Mouse (Mus musculus): ENCODE results near the gene Kmt2b. TPM values are rescaled to one million over a fixed set of nuclear protein-coding genes. Genes with fewer than 3 reads are reported as not detected.

Gene Kmt2b
- 9.5 TPM for polyA plus RNA-seq (2014; fragmentation: Illumina TruSeq; extraction: RNeasy Lipid Tissue Mini Kit (QIAGEN cat#74804); ENCODE audit: low read depth, low replicate concordance)

DNA sequence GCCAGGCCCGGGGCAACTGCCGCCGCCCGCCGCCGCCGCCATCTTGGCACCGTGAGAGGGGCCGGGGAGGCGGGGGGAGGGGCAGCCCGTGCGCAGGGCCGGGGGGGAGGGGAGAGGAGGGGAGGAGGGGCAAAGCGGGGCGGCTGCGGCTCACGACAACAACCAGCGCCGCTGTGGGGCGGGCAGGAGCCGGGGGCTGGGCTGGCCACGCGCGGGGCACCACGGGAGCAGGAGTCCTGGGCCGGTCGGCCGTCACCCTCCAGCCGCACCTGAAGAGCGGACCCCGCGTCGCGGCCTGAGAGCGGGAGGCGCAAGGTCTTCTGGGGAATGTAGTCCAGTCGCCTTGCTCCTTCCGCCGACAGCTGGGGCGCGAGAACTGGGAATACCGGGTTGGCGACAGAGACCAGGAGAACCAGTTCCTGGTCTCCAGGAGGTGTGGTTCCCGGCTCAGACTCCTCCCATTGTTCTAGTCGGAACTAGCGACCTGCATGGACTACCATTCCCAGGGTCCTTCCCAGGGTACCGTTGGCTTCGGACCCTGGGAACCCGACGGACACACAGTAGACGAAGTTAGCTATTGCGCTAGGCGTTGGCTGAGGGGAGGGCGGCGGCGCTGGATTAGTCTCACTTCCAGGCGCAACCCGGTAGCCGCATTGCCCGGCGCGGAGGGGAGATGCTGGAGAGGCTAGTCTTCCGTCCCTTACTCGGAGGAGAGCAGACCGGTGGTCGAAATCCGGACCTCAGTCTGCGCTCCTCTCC lies at the start of gene Kmt2b:
Kmt2b (minus strand) TSS at position 51 of the 759 bp plus-strand sequence.

DNA sequence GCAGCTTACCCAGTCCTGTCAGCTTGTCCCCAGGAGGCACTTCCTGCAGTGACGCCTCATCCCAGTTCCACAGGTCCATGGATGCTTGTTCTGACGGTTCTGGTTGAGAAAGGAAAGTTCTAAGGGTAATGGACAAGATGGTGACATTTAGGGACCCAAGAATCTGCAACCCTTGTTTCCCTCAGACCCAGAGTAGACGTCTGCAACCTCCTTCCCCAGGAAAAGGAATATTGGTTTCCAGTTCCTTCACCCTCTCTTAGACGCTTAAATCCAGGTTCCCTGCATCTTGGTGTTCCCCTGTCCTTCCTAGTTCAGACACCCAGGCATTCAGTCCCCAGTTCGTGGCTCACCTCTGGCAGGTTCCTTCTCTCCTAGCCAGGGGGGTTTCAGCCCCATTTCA lies 47.2 kb upstream of the Kmt2b start, which contains the start of gene Etv2:
Etv2 (minus strand) TSS at position 101 of the 400 bp plus-strand sequence.

DNA sequence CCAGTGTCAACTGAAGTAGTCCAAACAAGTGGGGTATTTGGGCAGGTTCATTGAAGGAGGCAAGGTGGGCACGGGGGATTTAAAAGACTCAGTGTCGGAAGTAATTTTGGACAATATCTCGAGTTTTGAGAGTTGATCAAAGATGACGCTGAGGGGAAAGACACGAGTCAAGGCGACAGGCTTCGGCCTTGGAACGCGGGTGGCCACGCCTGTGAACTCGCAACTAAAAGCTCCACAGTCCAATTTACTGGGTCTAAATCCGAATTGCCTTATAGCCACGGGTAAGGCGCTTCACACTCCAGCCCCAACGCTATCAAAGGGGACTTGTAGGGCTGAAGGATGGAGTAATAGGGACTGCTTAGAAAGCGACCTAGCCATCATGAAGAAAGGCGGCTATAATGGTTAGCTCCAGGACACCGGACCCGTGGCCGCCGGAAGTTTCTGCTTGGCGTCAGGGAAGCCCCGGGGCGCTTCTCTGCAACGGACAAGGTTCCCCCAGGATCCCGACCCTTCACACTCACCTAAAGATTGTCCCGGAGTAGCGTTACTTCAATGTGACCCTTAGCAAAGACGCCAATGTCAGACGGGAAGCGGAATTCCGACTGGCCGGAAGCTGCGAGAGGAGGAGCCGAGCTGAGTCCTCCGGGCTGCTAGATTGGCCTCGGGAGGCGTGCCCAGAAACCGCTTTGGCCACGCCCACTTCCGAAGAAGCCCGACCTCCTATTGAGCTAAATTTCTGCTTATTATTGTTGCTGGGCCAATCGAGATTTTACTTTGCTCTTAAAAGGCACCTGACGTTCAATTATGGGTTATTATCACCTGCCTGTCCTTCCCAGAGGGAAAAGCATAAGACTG lies 37.2 kb upstream of the Kmt2b start, which contains the start of gene Cox6b1:
Cox6b1 (minus strand) TSS at position 622 of the 855 bp plus-strand sequence.

DNA sequence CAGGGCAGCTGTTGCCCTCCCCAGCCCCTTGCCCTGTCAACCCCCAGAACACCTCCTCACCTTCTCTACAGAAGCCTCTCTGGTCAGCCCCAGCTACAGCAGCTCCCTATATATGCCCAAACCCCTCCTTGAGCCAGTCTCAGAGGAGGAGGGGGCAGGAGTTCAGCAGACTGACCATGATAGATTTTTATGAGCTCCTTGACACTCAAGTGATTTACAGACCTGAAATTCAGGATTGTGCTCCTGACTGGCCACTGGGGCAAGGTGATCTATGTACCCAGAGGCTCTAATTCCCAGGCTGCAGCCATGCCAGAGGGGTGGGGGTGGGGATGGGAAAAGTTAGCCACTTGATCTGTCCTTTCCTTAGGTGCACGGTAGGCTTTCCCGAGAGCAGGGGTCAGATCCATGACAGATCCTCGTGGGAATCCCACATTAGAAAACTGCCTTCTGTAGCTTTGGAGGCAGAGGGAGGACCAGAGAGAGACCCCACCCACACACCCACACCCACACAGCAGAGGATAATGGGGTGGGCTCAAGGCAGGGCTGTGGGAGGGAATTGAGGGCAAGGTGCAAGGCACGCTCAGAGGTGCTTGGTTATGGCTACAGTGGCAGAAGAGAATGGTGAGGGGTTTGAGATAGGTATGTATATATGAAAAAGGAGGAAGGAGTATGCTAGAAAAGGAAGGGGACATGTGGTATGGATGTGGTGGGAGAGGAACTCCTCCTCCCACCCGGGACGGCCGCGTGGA lies 24.3 kb upstream of the Kmt2b start, which contains the start of gene Upk1a:
Upk1a (minus strand) TSS at position 194 of the 749 bp plus-strand sequence.

DNA sequence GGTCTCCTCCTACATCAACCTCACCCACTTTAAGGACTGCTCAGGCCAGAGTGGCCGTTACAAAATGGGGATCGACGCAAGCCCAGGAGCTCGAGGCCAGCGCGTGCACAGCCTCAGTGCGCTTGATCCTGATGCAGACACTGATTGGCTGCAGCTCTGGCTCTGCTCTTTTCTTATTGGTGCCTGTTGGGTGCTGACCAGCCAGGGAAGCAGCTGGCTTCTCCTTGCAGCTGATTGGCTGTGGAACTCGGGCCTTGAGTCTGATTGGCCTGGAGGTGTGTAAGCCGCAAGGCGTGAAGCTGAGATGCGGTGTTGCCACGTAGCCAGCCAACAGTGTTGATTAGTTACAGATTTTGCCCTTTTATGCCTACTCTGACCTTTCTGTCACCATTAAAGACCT lies 10.3 kb upstream of the Kmt2b start, which contains the start of gene Zbtb32:
Zbtb32 (minus strand) TSS at position 124 of the 400 bp plus-strand sequence.

DNA sequence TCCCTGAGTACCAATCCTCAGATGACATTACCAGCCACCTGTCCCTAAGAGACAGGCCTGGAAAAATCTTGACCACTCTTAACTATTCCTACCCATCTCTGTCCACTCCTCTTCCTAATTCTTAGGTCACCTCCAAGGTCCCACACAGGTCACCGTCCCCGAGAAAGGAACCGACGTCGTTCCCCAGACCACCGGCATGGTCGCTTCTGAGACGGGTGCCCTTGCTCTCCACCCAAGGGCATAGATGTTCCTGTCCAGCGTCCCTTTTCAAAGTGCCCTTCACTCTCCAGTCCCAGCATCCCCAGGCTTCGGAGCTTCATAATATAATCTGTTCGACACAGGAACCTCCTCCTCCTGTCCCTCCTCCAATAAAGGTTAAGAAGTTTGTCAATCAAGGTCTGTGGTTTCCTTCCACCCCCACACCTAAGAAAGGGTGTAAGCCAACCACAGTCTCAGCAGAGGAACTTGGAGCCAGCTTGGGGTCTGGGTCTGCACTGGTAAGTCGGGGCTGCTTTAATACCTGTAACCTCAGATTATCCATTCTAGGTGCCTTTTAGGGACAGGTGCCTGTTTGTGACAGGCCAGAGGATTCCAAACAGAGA lies 23.5 kb downstream of the Kmt2b start, which contains the start of gene Igflr1:
Igflr1 (plus strand) TSS at position 458 of the 602 bp plus-strand sequence.

DNA sequence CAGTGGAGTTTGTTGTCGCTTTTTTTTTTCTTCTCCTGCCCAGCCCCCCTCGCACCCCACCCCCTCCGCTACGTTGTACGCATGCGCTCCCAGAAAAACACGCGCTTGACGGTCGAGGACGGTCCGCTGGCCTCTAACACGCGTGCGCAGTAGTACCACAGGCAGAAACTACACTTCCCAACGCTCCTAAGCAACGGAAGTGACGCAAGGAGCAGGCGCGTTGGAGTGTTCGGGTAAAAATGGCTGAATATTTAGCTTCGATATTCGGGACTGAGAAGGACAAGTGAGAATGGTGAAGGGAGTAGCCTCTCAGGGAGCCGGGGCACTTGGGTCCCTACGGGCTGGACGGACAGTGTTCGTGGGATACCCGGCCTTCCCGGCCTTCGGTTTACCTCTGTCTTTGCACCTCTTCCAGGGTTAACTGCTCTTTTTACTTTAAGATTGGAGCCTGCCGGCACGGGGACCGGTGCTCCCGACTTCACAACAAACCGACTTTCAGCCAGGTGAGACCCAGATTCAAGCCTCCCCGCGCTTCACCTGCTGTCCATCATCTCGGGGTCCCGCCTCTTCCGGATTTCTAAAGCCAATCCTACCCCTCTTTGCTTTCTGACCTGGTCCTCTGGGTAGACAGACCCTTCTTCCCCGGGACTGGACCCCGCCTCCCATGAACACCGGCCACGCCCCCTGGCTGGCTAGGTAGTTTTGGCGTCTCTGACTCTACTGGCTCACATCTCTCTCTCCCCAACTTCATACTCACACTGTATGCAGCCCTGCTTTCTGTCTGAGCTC lies 25.2 kb downstream of the Kmt2b start, which contains the start of the genes U2af1l4, Gm49396 and Psenen:
U2af1l4 (plus strand) TSS at position 185 of the 789 bp plus-strand sequence.
Gm49396 (plus strand) TSS at position 228 of the 789 bp plus-strand sequence.
Psenen (minus strand) TSS at position 511 of the 789 bp plus-strand sequence.

DNA sequence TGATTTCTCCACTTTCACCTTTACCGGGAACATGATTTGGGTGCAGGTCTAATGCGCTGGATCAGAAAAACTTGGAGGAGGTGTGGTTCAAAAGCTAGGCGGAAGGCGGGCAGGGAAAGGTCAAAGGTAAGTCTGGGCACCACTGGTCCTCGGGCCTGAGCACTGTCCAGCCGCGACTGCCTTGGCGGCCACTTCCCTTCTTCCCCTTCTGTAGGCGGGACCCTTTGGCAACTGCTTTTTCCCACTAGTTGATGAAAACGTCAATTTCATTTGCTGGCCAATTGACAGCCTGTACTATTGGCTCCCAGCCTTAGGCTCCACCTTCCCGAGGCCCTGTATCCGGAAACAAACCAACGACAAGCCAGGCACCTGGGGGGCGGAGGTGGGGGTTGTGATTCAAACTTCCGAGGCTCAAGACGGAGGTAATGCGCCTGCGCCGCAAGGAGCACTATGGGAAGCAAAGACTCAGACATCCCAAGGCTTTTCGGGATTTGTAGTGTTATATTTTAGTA lies 29.0 kb downstream of the Kmt2b start, which contains the start of gene Lin37:
Lin37 (minus strand) TSS at position 396 of the 512 bp plus-strand sequence.

DNA sequence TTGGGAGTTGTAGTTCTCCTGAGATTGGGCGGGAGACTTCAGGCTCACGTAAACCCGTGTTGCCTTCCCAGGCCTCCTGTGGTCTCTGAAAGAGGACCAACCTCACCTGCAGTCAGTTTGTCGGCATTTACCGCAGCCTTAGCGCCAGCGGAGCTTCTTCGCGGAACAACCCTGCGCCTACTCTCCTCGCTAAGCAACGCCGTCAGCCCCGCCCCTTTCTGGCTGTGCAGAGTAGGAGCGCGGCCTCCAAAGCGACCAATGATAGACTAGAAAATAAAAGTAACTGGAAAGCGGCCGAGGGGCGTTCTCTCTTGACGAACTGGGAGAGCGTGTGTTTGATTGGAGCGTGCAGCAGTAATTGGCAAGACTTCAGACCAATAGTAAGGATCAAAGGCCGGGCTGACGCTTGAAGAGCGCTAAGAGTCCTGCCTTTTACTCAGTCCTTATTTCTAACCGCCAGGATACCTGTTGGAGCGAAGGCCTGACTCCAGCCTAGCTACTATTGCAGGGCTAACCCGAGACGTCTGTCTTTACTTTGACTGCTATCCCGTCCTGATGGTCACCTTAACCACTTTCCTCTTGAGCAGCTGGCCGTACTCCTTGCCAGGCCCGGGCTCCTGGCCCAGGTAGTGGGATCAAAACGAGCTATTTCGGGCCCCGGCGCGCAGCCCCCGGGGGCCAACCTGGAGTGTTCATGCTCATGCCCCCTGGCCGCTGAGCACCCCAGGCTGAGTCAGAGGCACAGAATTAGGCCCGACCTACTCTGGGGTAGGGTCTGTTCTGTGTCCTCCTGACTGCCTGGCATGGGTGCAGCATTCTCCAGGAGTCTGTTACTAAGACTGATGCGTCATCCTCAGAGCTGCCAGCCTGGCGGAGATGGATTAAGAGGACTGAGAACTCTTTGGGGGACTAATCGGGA lies 36.2 kb downstream of the Kmt2b start, which contains the start of the genes Hspb6 and Proser3:
Hspb6 (plus strand) TSS at position 77 of the 919 bp plus-strand sequence.
Proser3 (minus strand) TSS at position 198 of the 919 bp plus-strand sequence.

DNA sequence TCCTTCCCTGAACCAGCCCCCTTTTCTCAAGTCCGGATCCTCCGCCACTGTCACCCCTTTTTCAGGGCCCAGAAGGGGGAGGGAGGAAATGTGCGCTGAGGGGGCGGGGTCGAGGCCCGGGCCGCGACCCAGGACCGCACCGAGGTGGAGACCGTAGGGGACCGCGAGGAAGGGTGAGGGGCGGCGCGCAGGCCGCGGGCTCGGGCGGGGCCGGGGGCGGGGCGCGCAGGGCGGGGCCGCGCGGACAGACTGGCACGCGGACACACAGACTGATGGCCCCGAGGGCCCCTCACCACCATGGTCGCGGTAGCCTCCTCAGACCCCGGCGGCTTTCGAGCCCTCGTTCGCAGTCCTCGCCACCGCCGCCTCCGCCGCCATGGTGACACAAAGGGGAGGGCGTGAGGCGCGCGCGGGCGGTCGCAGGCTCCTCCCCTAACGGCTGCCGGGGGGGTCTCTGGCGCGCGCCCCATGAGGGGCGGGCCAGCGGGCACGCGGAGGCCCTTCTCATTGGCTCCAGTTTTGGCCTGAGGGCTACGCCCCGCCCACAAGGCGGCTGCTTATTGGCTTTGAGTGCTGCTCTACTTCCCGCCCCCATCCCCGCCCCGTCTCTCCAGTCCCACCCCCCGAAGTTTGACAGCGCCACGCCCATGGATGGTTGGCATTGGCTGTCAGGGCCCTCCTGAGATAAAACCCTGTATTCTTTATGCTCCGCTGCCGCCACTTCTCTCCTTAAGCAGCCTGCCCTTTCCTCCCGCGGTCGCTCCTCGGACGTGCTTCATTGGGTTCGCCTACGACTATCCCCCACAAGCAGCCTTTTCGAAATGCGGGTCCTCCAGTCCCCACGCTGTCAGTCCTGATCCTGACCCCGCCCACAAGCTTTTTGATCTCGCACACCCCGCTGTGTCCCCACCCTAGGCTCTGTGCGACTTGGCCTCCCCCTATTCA lies 53.6 kb downstream of the Kmt2b start, which contains the start of gene Arhgap33:
Arhgap33 (minus strand) TSS at position 428 of the 945 bp plus-strand sequence.

Other genes with a start within 250 kb of the Kmt2b start
- 0.57 TPM for gene Lrfn3, start 226.0 kb downstream of the Kmt2b start, polyA plus RNA-seq (2014; fragmentation: Illumina TruSeq; extraction: RNeasy Lipid Tissue Mini Kit (QIAGEN cat#74804); ENCODE audit: low read depth, low replicate concordance)
- 2.4 TPM for gene Tyrobp, start 175.0 kb downstream of the Kmt2b start, polyA plus RNA-seq (2014; fragmentation: Illumina TruSeq; extraction: RNeasy Lipid Tissue Mini Kit (QIAGEN cat#74804); ENCODE audit: low read depth, low replicate concordance)
- gene Hcst, start 168.9 kb downstream of the Kmt2b start, polyA plus RNA-seq (2014; fragmentation: Illumina TruSeq; extraction: RNeasy Lipid Tissue Mini Kit (QIAGEN cat#74804); ENCODE audit: low read depth, low replicate concordance), result not detected
- 1.4 TPM for gene Nfkbid, start 167.0 kb downstream of the Kmt2b start, polyA plus RNA-seq (2014; fragmentation: Illumina TruSeq; extraction: RNeasy Lipid Tissue Mini Kit (QIAGEN cat#74804); ENCODE audit: low read depth, low replicate concordance)
- 3.2 TPM for gene Aplp1, start 143.2 kb downstream of the Kmt2b start, polyA plus RNA-seq (2014; fragmentation: Illumina TruSeq; extraction: RNeasy Lipid Tissue Mini Kit (QIAGEN cat#74804); ENCODE audit: low read depth, low replicate concordance)
- not detected for gene Kirrel2, start 131.0 kb downstream of the Kmt2b start, polyA plus RNA-seq (2014; fragmentation: Illumina TruSeq; extraction: RNeasy Lipid Tissue Mini Kit (QIAGEN cat#74804); ENCODE audit: low read depth, low replicate concordance)
- gene Nphs1, start 130.4 kb downstream of the Kmt2b start, polyA plus RNA-seq (2014; fragmentation: Illumina TruSeq; extraction: RNeasy Lipid Tissue Mini Kit (QIAGEN cat#74804); ENCODE audit: low read depth, low replicate concordance), result not detected
- gene Prodh2, start 95.1 kb downstream of the Kmt2b start, polyA plus RNA-seq (2014; fragmentation: Illumina TruSeq; extraction: RNeasy Lipid Tissue Mini Kit (QIAGEN cat#74804); ENCODE audit: low read depth, low replicate concordance), result not detected
- gene Arhgap33, start 53.7 kb downstream of the Kmt2b start, polyA plus RNA-seq (2014; fragmentation: Illumina TruSeq; extraction: RNeasy Lipid Tissue Mini Kit (QIAGEN cat#74804); ENCODE audit: low read depth, low replicate concordance), result 0.54 TPM
- gene Hspb6, start 36.5 kb downstream of the Kmt2b start, polyA plus RNA-seq (2014; fragmentation: Illumina TruSeq; extraction: RNeasy Lipid Tissue Mini Kit (QIAGEN cat#74804); ENCODE audit: low read depth, low replicate concordance), result 35.6 TPM
- 2.2 TPM for gene Proser3, start 36.4 kb downstream of the Kmt2b start, polyA plus RNA-seq (2014; fragmentation: Illumina TruSeq; extraction: RNeasy Lipid Tissue Mini Kit (QIAGEN cat#74804); ENCODE audit: low read depth, low replicate concordance)
- 3.1 TPM for gene Lin37, start 28.9 kb downstream of the Kmt2b start, polyA plus RNA-seq (2014; fragmentation: Illumina TruSeq; extraction: RNeasy Lipid Tissue Mini Kit (QIAGEN cat#74804); ENCODE audit: low read depth, low replicate concordance)
- 9.0 TPM for gene U2af1l4, start 25.4 kb downstream of the Kmt2b start, polyA plus RNA-seq (2014; fragmentation: Illumina TruSeq; extraction: RNeasy Lipid Tissue Mini Kit (QIAGEN cat#74804); ENCODE audit: low read depth, low replicate concordance)
- gene Gm49396, start 25.4 kb downstream of the Kmt2b start, polyA plus RNA-seq (2014; fragmentation: Illumina TruSeq; extraction: RNeasy Lipid Tissue Mini Kit (QIAGEN cat#74804); ENCODE audit: low read depth, low replicate concordance), result 6.2 TPM
- gene Psenen, start 25.1 kb downstream of the Kmt2b start, polyA plus RNA-seq (2014; fragmentation: Illumina TruSeq; extraction: RNeasy Lipid Tissue Mini Kit (QIAGEN cat#74804); ENCODE audit: low read depth, low replicate concordance), result 28.7 TPM
- gene Igflr1, start 23.3 kb downstream of the Kmt2b start, polyA plus RNA-seq (2014; fragmentation: Illumina TruSeq; extraction: RNeasy Lipid Tissue Mini Kit (QIAGEN cat#74804); ENCODE audit: low read depth, low replicate concordance), result not detected
- not detected for gene Zbtb32, start 10.2 kb upstream of the Kmt2b start, polyA plus RNA-seq (2014; fragmentation: Illumina TruSeq; extraction: RNeasy Lipid Tissue Mini Kit (QIAGEN cat#74804); ENCODE audit: low read depth, low replicate concordance)
- not detected for gene Upk1a, start 24.1 kb upstream of the Kmt2b start, polyA plus RNA-seq (2014; fragmentation: Illumina TruSeq; extraction: RNeasy Lipid Tissue Mini Kit (QIAGEN cat#74804); ENCODE audit: low read depth, low replicate concordance)
- 1,311 TPM for gene Cox6b1, start 37.4 kb upstream of the Kmt2b start, polyA plus RNA-seq (2014; fragmentation: Illumina TruSeq; extraction: RNeasy Lipid Tissue Mini Kit (QIAGEN cat#74804); ENCODE audit: low read depth, low replicate concordance)
- gene Etv2, start 47.1 kb upstream of the Kmt2b start, polyA plus RNA-seq (2014; fragmentation: Illumina TruSeq; extraction: RNeasy Lipid Tissue Mini Kit (QIAGEN cat#74804); ENCODE audit: low read depth, low replicate concordance), result not detected
- gene Rbm42, start 61.6 kb upstream of the Kmt2b start, polyA plus RNA-seq (2014; fragmentation: Illumina TruSeq; extraction: RNeasy Lipid Tissue Mini Kit (QIAGEN cat#74804); ENCODE audit: low read depth, low replicate concordance), result not detected
- 3.0 TPM for gene Haus5, start 76.3 kb upstream of the Kmt2b start, polyA plus RNA-seq (2014; fragmentation: Illumina TruSeq; extraction: RNeasy Lipid Tissue Mini Kit (QIAGEN cat#74804); ENCODE audit: low read depth, low replicate concordance)
- not detected for gene Pmis2, start 82.9 kb upstream of the Kmt2b start, polyA plus RNA-seq (2014; fragmentation: Illumina TruSeq; extraction: RNeasy Lipid Tissue Mini Kit (QIAGEN cat#74804); ENCODE audit: low read depth, low replicate concordance)
- not detected for gene 2200002J24Rik, start 110.2 kb upstream of the Kmt2b start, polyA plus RNA-seq (2014; fragmentation: Illumina TruSeq; extraction: RNeasy Lipid Tissue Mini Kit (QIAGEN cat#74804); ENCODE audit: low read depth, low replicate concordance)
- not detected for gene Atp4a, start 123.5 kb upstream of the Kmt2b start, polyA plus RNA-seq (2014; fragmentation: Illumina TruSeq; extraction: RNeasy Lipid Tissue Mini Kit (QIAGEN cat#74804); ENCODE audit: low read depth, low replicate concordance)
- 7.3 TPM for gene Tmem147, start 140.8 kb upstream of the Kmt2b start, polyA plus RNA-seq (2014; fragmentation: Illumina TruSeq; extraction: RNeasy Lipid Tissue Mini Kit (QIAGEN cat#74804); ENCODE audit: low read depth, low replicate concordance)
- not detected for gene Gapdhs, start 155.0 kb upstream of the Kmt2b start, polyA plus RNA-seq (2014; fragmentation: Illumina TruSeq; extraction: RNeasy Lipid Tissue Mini Kit (QIAGEN cat#74804); ENCODE audit: low read depth, low replicate concordance)
- 0.69 TPM for gene Sbsn, start 162.7 kb upstream of the Kmt2b start, polyA plus RNA-seq (2014; fragmentation: Illumina TruSeq; extraction: RNeasy Lipid Tissue Mini Kit (QIAGEN cat#74804); ENCODE audit: low read depth, low replicate concordance)
- 2.5 TPM for gene Dmkn, start 175.0 kb upstream of the Kmt2b start, polyA plus RNA-seq (2014; fragmentation: Illumina TruSeq; extraction: RNeasy Lipid Tissue Mini Kit (QIAGEN cat#74804); ENCODE audit: low read depth, low replicate concordance)
- not detected for gene Krtdap, start 199.2 kb upstream of the Kmt2b start, polyA plus RNA-seq (2014; fragmentation: Illumina TruSeq; extraction: RNeasy Lipid Tissue Mini Kit (QIAGEN cat#74804); ENCODE audit: low read depth, low replicate concordance)
- 11.9 TPM for gene Ffar2, start 235.0 kb upstream of the Kmt2b start, polyA plus RNA-seq (2014; fragmentation: Illumina TruSeq; extraction: RNeasy Lipid Tissue Mini Kit (QIAGEN cat#74804); ENCODE audit: low read depth, low replicate concordance)

All from sigmoid colon, adult 10 weeks (tissue).